Mouse (Mus musculus) liver, postnatal 0 days (tissue): ENCODE measurements around the gene Zfp511.

Experiments
- CTCF ChIP-seq: sonication (generic); IDR thresholded peaks from 2 replicates; pipeline ENCODE4 v1.5.1; 2016; ENCODE audit warnings: antibody characterized with exemption, low read depth
- EP300 ChIP-seq: IDR thresholded peaks from 2 replicates; pipeline ENCODE4 v1.6.1; 2016; ENCODE audit warnings: antibody characterized with exemption, low read depth, mild to moderate bottlenecking

DNA sequence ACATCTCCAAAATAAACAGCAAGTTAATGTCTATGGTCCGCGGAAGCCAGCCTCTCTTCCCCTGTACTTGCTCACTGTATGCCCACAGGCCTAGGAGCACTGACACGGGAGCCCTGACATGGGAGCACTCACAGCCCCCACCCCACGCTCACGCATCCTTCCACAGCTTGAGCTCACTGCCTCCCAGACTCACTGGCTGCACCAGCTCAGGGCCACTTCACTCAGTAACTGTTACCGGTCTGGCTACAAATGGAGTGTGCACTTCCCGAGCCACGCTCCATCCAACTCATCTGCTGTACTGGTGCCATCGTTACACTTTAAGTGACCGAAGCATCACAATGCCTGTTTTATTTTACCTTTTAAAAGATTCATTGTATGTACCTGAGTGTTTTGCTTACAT is 3.8 kb upstream of the Zfp511 start:
- TF ChIP-seq CTCF (no peak), EP300 (no peak)
